Mouse (Mus musculus) v-Abl transformed pro-B cells (cell line): ENCODE measurements around the gene Mrgpra4.

ENCODE experiments used
- in situ Hi-C, 2 experiments: fragments of 400-800 bp; cut with MboI; formaldehyde crosslinking; loops; one replicate each; pipeline ENCODE4 v1.15.1; 2025; ENCODE audit not compliant: unreplicated experiment in 2 of 2

Gene Mrgpra4

GRCm38 (mm10) chr7:47981995-47982394 lies at the start of gene Mrgpra4:
TSS of gene Mrgpra4 (minus strand) at chr7:47982095.
- in situ Hi-C loops = no loop called here

- in situ Hi-C loops = no loop called here
These were observed 45.6 kb upstream of the Mrgpra4 start, which contains the start of gene Mrgprx1 for GRCm38 (mm10) chr7:48027497-48027896. TSS of gene Mrgprx1 (minus strand) at chr7:48027597.

- in situ Hi-C loops = loop anchor here in 1 of 2 experiments (25.0 kb wide), 1 partner anchor 1056 kb away; the partner anchor contains the start of gene Uevld
These were observed 36.0 kb upstream of the Mrgpra4 start for GRCm38 (mm10) chr7:48017874-48018273.

GRCm38 (mm10) chr7:47995689-47996088 lies 13.8 kb upstream of the Mrgpra4 start:
- in situ Hi-C loops = no loop called here

DNA sequence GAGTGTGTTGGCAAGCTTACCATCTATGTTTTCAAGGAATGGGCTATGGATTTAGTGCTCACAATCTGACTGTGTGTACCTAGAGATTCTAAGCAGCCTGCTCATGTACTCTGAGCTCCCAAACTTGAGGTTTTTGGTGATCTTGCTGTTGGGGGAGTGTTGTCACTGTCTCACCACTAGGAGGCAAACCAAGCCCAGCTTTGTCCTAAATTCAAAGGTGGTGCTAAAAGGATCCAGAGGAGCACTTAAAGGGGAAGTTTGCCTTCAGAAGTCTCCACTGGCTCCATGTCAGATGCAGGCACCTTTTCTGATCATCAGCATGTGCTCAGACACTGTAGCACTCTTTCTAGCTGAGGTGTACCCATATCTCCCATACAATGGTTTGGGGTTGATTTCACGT lies 4.9 kb upstream of the Mrgpra4 start:
- in situ Hi-C loops = no loop called here
